ENCODE assay signal across 8 mouse cellular contexts in genomic region chr4:132841493-132841892, GRCm38 (mm10). TPM values are rescaled to one million over a fixed set of nuclear protein-coding genes. Genes with fewer than 3 reads are reported as not detected.
A peak's percentile ranks its signal among the peaks of the same experiment; 100 is the strongest.
DNase-seq lines count a peak whose midpoint lies in the region; ATAC-seq and TF ChIP-seq lines count a peak whose summit lies in the region.

No protein-coding gene starts in this region.

- 86% methylated on average over 3 of the region's 3 CpGs for WGBS in heart, embryonic 13.5 days
- WGBS in hindbrain, embryonic 15.5 days, result 92% methylated on average over 3 of the region's 3 CpGs
- WGBS in midbrain, embryonic 12.5 days, result 93% methylated on average over 3 of the region's 3 CpGs

- H3K79me2 ChIP-seq in MEL (ENCODE audit: control insufficient read depth, insufficient read depth, low read length, poor library complexity), result peaks cover 34% of the 10 kb centered on the region

- intact Hi-C loops in gastrocnemius, postnatal 14 days (cut with DNase I; ENCODE audit: low total_unique reads), result no loop called here

- TF ChIP-seq EP300 in MEL (IDR thresholded peaks at IDR 0.05; ENCODE audit: low read depth in 1 of 2, low read length in 2 of 2), result no peak

- H3K9ac ChIP-seq in heart, embryonic 13.5 days, result peak overlapping the region; percentile 99
- peak overlapping the region; percentile 96 for H3K9ac ChIP-seq in MEL (ENCODE audit: control insufficient read depth, low read depth, low read length, poor library complexity, severe bottlenecking)
- H3K9ac ChIP-seq in hindbrain, embryonic 15.5 days, result peak overlapping the region; percentile 67; the same call in 1 of the 2 replicates
- H3K9ac ChIP-seq in midbrain, embryonic 12.5 days (replicated peaks), result peak overlapping the region; percentile 98

- no peak for TF ChIP-seq POLR2A in MEL (IDR thresholded peaks at IDR 0.05; ENCODE audit: control insufficient read depth in 1 of 2, insufficient read depth in 1 of 2, low read depth in 1 of 2, low read length in 2 of 2, poor library complexity in 1 of 2)

- ATAC-seq in heart, embryonic 13.5 days (ENCODE audit: extremely low read depth, insufficient number of reproducible peaks, low FRiP score, low TSS enrichment), result no peak
- ATAC-seq in hindbrain, embryonic 15.5 days (ENCODE audit: low FRiP score, low read depth), result no peak
- no peak for ATAC-seq in midbrain, embryonic 12.5 days (ENCODE audit: low FRiP score, low read depth)
- ATAC-seq in CD4-positive, CD25-positive, alpha-beta regulatory T cell, adult 4 months, result no peak

- H3K4me2 ChIP-seq in heart, embryonic 13.5 days, result peak overlapping the region; percentile 89
- peak overlapping the region; percentile 82 for H3K4me2 ChIP-seq in hindbrain, embryonic 15.5 days
- H3K4me2 ChIP-seq in midbrain, embryonic 12.5 days (replicated peaks), result peak overlapping the region; percentile 74

- H3K4me1 ChIP-seq in heart, embryonic 13.5 days, result peaks cover 20% of the 10 kb centered on the region
- peaks cover 13 to 15% of the 10 kb centered on the region in 2 experiments for H3K4me1 ChIP-seq in MEL (ENCODE audit: control insufficient read depth in 1 of 2, insufficient read depth in 2 of 2, low read length in 2 of 2)
- H3K4me1 ChIP-seq in hindbrain, embryonic 15.5 days (replicated peaks), result peaks cover 18% of the 10 kb centered on the region
- peaks cover 17% of the 10 kb centered on the region for H3K4me1 ChIP-seq in midbrain, embryonic 12.5 days

- no peak overlapping the region for H3K27ac ChIP-seq in heart, embryonic 13.5 days (replicated peaks)
- no peak overlapping the region for H3K27ac ChIP-seq in MEL (ENCODE audit: control insufficient read depth, low read depth, low read length)
- no peak overlapping the region for H3K27ac ChIP-seq in hindbrain, embryonic 15.5 days (replicated peaks)
- H3K27ac ChIP-seq in midbrain, embryonic 12.5 days (replicated peaks), result 0 out of 2 replicates have a peak overlapping the region, but pooled peaks have one; percentile 88

- H3K36me3 ChIP-seq in heart, embryonic 13.5 days, result peaks cover 45% of the 10 kb centered on the region
- H3K36me3 ChIP-seq in MEL (ENCODE audit: control insufficient read depth in 1 of 2, insufficient read depth in 2 of 2, low read length in 2 of 2), result peaks cover 22% of the 10 kb centered on the region in 2 experiments
- peaks cover 35% of the 10 kb centered on the region for H3K36me3 ChIP-seq in hindbrain, embryonic 15.5 days
- peaks cover 40% of the 10 kb centered on the region for H3K36me3 ChIP-seq in midbrain, embryonic 12.5 days

- TF ChIP-seq CTCF in MEL (IDR thresholded peaks at IDR 0.05 in 2 of 3, conservative IDR thresholded peaks at IDR 0.05 in 1 of 3; ENCODE audit: control insufficient read depth in 1 of 3, insufficient read depth in 1 of 3, low read depth in 2 of 3, low read length in 3 of 3, poor library complexity in 1 of 3, severe bottlenecking in 1 of 3), result no peak

- no peaks in the 10 kb centered on the region for H3K27me3 ChIP-seq in heart, embryonic 13.5 days (replicated peaks)
- H3K27me3 ChIP-seq in MEL (ENCODE audit: control insufficient read depth in 1 of 2, insufficient read depth in 2 of 2, low read length in 2 of 2), result no peaks in the 10 kb centered on the region
- H3K27me3 ChIP-seq in hindbrain, embryonic 15.5 days, result no peaks in the 10 kb centered on the region
- H3K27me3 ChIP-seq in midbrain, embryonic 12.5 days, result no peaks in the 10 kb centered on the region

- TF ChIP-seq RAD21 in MEL (IDR thresholded peaks at IDR 0.05; ENCODE audit: low read depth, low read length), result no peak

- H3K4me3 ChIP-seq in heart, embryonic 13.5 days, result peak overlapping the region; percentile 91
- peak overlapping the region; percentile 81 to 96 for H3K4me3 ChIP-seq in MEL (ENCODE audit: control insufficient read depth in 1 of 2, insufficient read depth in 1 of 2, low read depth in 2 of 2, low read length in 2 of 2)
- peak overlapping the region; percentile 61 for H3K4me3 ChIP-seq in hindbrain, embryonic 15.5 days
- H3K4me3 ChIP-seq in midbrain, embryonic 12.5 days, result peak overlapping the region; percentile 93

- no peak for DNase-seq in heart, adult 11 months
- DNase-seq in MEL (ENCODE audit: low read depth, low spot score), result peak; percentile 39
- no peak for DNase-seq in cerebellum, adult 11-12 months
- no peak for DNase-seq in gastrocnemius, postnatal 14 days

- H3K9me3 ChIP-seq in heart, embryonic 13.5 days, result no peaks in the 10 kb centered on the region
- H3K9me3 ChIP-seq in MEL (replicated peaks; ENCODE audit: insufficient read depth, low read length), result no peaks in the 10 kb centered on the region
- no peaks in the 10 kb centered on the region for H3K9me3 ChIP-seq in hindbrain, embryonic 15.5 days
- H3K9me3 ChIP-seq in midbrain, embryonic 12.5 days, result no peaks in the 10 kb centered on the region

TF ChIP-seq in MEL, 35 proteins besides CTCF, POLR2A, EP300 and RAD21:
- TF ChIP-seq CHD1 (IDR thresholded peaks at IDR 0.05; ENCODE audit: low read depth, low read length) (0 out of 2 replicates have a peak, but pooled peaks have one; percentile 36), TAL1 (IDR thresholded peaks at IDR 0.05; ENCODE audit: low read length) (no peak), RCOR1 (IDR thresholded peaks at IDR 0.05; ENCODE audit: low read depth, low read length) (peak; percentile 77)

RNA-seq across cellular contexts. Expression of gene Ppp1r8, which starts 1.5 kb away (rescaled TPM):
- polyA plus RNA-seq in heart, embryonic 13.5 days (2015; fragmentation: Nextera tagmentation; extraction: Ambion mirVana), result 30.1 and 32.8 TPM in 2 replicates
- total RNA-seq in MEL (2012; rRNA removed), result 83.6 and 84.7 TPM in 2 replicates
- 100 to 1,000 TPM in 1 of 2 experiments, not detected in 1; 103 TPM for polyA plus RNA-seq in MEL (2012; ENCODE audit: insufficient read depth in 1 of 2, insufficient read length in 2 of 2, low read depth in 1 of 2, low replicate concordance in 2 of 2, missing spikeins in 1 of 2)
- 49.6 and 53.0 TPM in 2 replicates for polyA plus RNA-seq in hindbrain, embryonic 15.5 days (2015; fragmentation: Nextera tagmentation; extraction: Ambion mirVana)
- 59.8 and 67.1 TPM in 2 replicates for polyA plus RNA-seq in midbrain, embryonic 12.5 days (2016; fragmentation: Nextera tagmentation; extraction: Ambion mirVana)
- 10 to 100 TPM; 22.2 to 34.8 TPM for polyA plus RNA-seq in CD4-positive, CD25-positive, alpha-beta regulatory T cell, adult 4 months (2017; shearing (Covaris generic))
- 10 to 100 TPM; 16.3 to 17.5 TPM for total RNA-seq in gastrocnemius, postnatal 14 days (2021)

RNA-seq across cellular contexts. Expression of gene Stx12, which starts 42.8 kb away (rescaled TPM):
- 50.5 and 57.0 TPM in 2 replicates for polyA plus RNA-seq in heart, embryonic 13.5 days (2015; fragmentation: Nextera tagmentation; extraction: Ambion mirVana)
- total RNA-seq in MEL (2012; rRNA removed), result 16.3 and 16.8 TPM in 2 replicates
- 10 to 100 TPM in 1 of 2 experiments, not detected in 1; 22.0 TPM for polyA plus RNA-seq in MEL (2012; ENCODE audit: insufficient read depth in 1 of 2, insufficient read length in 2 of 2, low read depth in 1 of 2, low replicate concordance in 2 of 2, missing spikeins in 1 of 2)
- polyA plus RNA-seq in hindbrain, embryonic 15.5 days (2015; fragmentation: Nextera tagmentation; extraction: Ambion mirVana), result 133 and 145 TPM in 2 replicates
- polyA plus RNA-seq in midbrain, embryonic 12.5 days (2016; fragmentation: Nextera tagmentation; extraction: Ambion mirVana), result 99.1 and 99.2 TPM in 2 replicates
- 10 to 100 TPM; 32.3 to 38.6 TPM for polyA plus RNA-seq in CD4-positive, CD25-positive, alpha-beta regulatory T cell, adult 4 months (2017; shearing (Covaris generic))
- 10 to 100 TPM; 23.3 to 24.3 TPM for total RNA-seq in gastrocnemius, postnatal 14 days (2021)

RNA-seq across cellular contexts. Expression of gene Themis2, which starts 45.3 kb away (rescaled TPM):
- polyA plus RNA-seq in heart, embryonic 13.5 days (2015; fragmentation: Nextera tagmentation; extraction: Ambion mirVana), result 1.1 TPM in 2 replicates
- total RNA-seq in MEL (2012; rRNA removed), result 1.0 and 1.1 TPM in 2 replicates
- 1 to 10 TPM in 1 of 2 experiments, not detected in 1; 2.6 TPM for polyA plus RNA-seq in MEL (2012; ENCODE audit: insufficient read depth in 1 of 2, insufficient read length in 2 of 2, low read depth in 1 of 2, low replicate concordance in 2 of 2, missing spikeins in 1 of 2)
- polyA plus RNA-seq in hindbrain, embryonic 15.5 days (2015; fragmentation: Nextera tagmentation; extraction: Ambion mirVana), result 0.41 and 1.1 TPM in 2 replicates
- polyA plus RNA-seq in midbrain, embryonic 12.5 days (2016; fragmentation: Nextera tagmentation; extraction: Ambion mirVana), result 1.1 and 1.3 TPM in 2 replicates
- polyA plus RNA-seq in CD4-positive, CD25-positive, alpha-beta regulatory T cell, adult 4 months (2017; shearing (Covaris generic)), result 1 to 10 TPM in 1 of 2 experiments, under 1 TPM in 1; 0.24 to 1.1 TPM
- 1 to 10 TPM; 1.5 to 1.7 TPM for total RNA-seq in gastrocnemius, postnatal 14 days (2021)
